Mouse (Mus musculus): ENCODE results near the gene Sag. TPM values are rescaled to one million over a fixed set of nuclear protein-coding genes. Genes with fewer than 3 reads are reported as not detected.

The Sag gene
- polyA plus RNA-seq, 1 experiment from 2014 or later: 0.91 TPM

- WGBS: 77% methylated on average over 1 of the region's 1 CpGs
- Histone ChIP-seq H3K4me2 (ENCODE audit: low read depth, low read length) (0 out of 2 replicates have a peak overlapping the region, but pooled peaks have one; percentile 2), H3K4me3 (ENCODE audit: low read length) (no peak overlapping the region), H3K27me3 (replicated peaks; ENCODE audit: control insufficient read depth, insufficient read depth, low read length) (no peaks in the 10 kb centered on the region), H3K4me1 (ENCODE audit: control insufficient read depth, insufficient read depth, low read length) (peaks cover 39% of the 10 kb centered on the region), H3K9ac (ENCODE audit: low read depth, low read length) (0 out of 2 replicates have a peak overlapping the region, but pooled peaks have one; percentile 6), H3K36me3 (ENCODE audit: control insufficient read depth, insufficient read depth, low read length) (no peaks in the 10 kb centered on the region), H3K27ac (ENCODE audit: low read length) (peak overlapping the region; percentile 3), H3K9me3 (ENCODE audit: control insufficient read depth, low read length) (no peaks in the 10 kb centered on the region)
- ATAC-seq: no peak
Observed at GRCm38 (mm10) chr1:87858031-87858430, 54.6 kb downstream of the Sag start.

GRCm38 (mm10) chr1:87858529-87858928 lies 55.0 kb downstream of the Sag start:
- ATAC-seq: peak; percentile 55
- Histone ChIP-seq H3K4me3 (ENCODE audit: low read length) (no peak overlapping the region), H3K36me3 (ENCODE audit: control insufficient read depth, insufficient read depth, low read length) (no peaks in the 10 kb centered on the region), H3K9ac (ENCODE audit: low read depth, low read length) (no peak overlapping the region), H3K9me3 (ENCODE audit: control insufficient read depth, low read length) (no peaks in the 10 kb centered on the region), H3K27me3 (replicated peaks; ENCODE audit: control insufficient read depth, insufficient read depth, low read length) (no peaks in the 10 kb centered on the region), H3K4me1 (ENCODE audit: control insufficient read depth, insufficient read depth, low read length) (peaks cover 42% of the 10 kb centered on the region), H3K4me2 (ENCODE audit: low read depth, low read length) (0 out of 2 replicates have a peak overlapping the region, but pooled peaks have one; percentile 2), H3K27ac (ENCODE audit: low read length) (peak overlapping the region; percentile 3)
- 60% methylated on average over 2 of the region's 2 CpGs for WGBS

- WGBS: 65% methylated on average over 3 of the region's 3 CpGs
Observed at GRCm38 (mm10) chr1:87863602-87864001, 60.1 kb downstream of the Sag start.

GRCm38 (mm10) chr1:87864889-87865288 lies 61.4 kb downstream of the Sag start:
- Histone ChIP-seq H3K4me2 (ENCODE audit: low read depth, low read length) (no peak overlapping the region), H3K27ac (ENCODE audit: low read length) (no peak overlapping the region), H3K27me3 (replicated peaks; ENCODE audit: control insufficient read depth, insufficient read depth, low read length) (no peaks in the 10 kb centered on the region), H3K4me1 (ENCODE audit: control insufficient read depth, insufficient read depth, low read length) (peaks cover 6% of the 10 kb centered on the region; the same call in 1 of the 2 replicates), H3K9ac (ENCODE audit: low read depth, low read length) (no peak overlapping the region), H3K4me3 (ENCODE audit: low read length) (no peak overlapping the region), H3K9me3 (ENCODE audit: control insufficient read depth, low read length) (no peaks in the 10 kb centered on the region), H3K36me3 (ENCODE audit: control insufficient read depth, insufficient read depth, low read length) (no peaks in the 10 kb centered on the region)
- ATAC-seq: no peak

More at GRCm38 (mm10) chr1:87863602-87864001, 60.1 kb downstream of the Sag start:
- Histone ChIP-seq H3K4me1 (ENCODE audit: control insufficient read depth, insufficient read depth, low read length) (peaks cover 14% of the 10 kb centered on the region), H3K4me2 (ENCODE audit: low read depth, low read length) (no peak overlapping the region), H3K27ac (ENCODE audit: low read length) (no peak overlapping the region), H3K9me3 (ENCODE audit: control insufficient read depth, low read length) (no peaks in the 10 kb centered on the region), H3K36me3 (ENCODE audit: control insufficient read depth, insufficient read depth, low read length) (no peaks in the 10 kb centered on the region), H3K27me3 (replicated peaks; ENCODE audit: control insufficient read depth, insufficient read depth, low read length) (no peaks in the 10 kb centered on the region), H3K4me3 (ENCODE audit: low read length) (no peak overlapping the region), H3K9ac (ENCODE audit: low read depth, low read length) (no peak overlapping the region)
- ATAC-seq: no peak

GRCm38 (mm10) chr1:87866672-87867071 lies 63.2 kb downstream of the Sag start:
- H3K9me3 ChIP-seq (ENCODE audit: control insufficient read depth, low read length): no peaks in the 10 kb centered on the region
- 95% methylated on average over 1 of the region's 1 CpGs for WGBS

GRCm38 (mm10) chr1:87871546-87871945 lies 68.1 kb downstream of the Sag start:
- Histone ChIP-seq H3K4me3 (ENCODE audit: low read length) (no peak overlapping the region), H3K27ac (ENCODE audit: low read length) (no peak overlapping the region), H3K4me2 (ENCODE audit: low read depth, low read length) (no peak overlapping the region), H3K9me3 (ENCODE audit: control insufficient read depth, low read length) (no peaks in the 10 kb centered on the region), H3K36me3 (ENCODE audit: control insufficient read depth, insufficient read depth, low read length) (no peaks in the 10 kb centered on the region), H3K27me3 (replicated peaks; ENCODE audit: control insufficient read depth, insufficient read depth, low read length) (no peaks in the 10 kb centered on the region), H3K9ac (ENCODE audit: low read depth, low read length) (no peak overlapping the region), H3K4me1 (ENCODE audit: control insufficient read depth, insufficient read depth, low read length) (peaks cover 3% of the 10 kb centered on the region; the same call in 1 of the 2 replicates)
- no peak for ATAC-seq

More at GRCm38 (mm10) chr1:87866672-87867071, 63.2 kb downstream of the Sag start:
- no peak for ATAC-seq
- Histone ChIP-seq H3K9ac (ENCODE audit: low read depth, low read length) (no peak overlapping the region), H3K4me2 (ENCODE audit: low read depth, low read length) (no peak overlapping the region), H3K27me3 (replicated peaks; ENCODE audit: control insufficient read depth, insufficient read depth, low read length) (no peaks in the 10 kb centered on the region), H3K4me3 (ENCODE audit: low read length) (no peak overlapping the region), H3K4me1 (ENCODE audit: control insufficient read depth, insufficient read depth, low read length) (peaks cover 6% of the 10 kb centered on the region; the same call in 1 of the 2 replicates), H3K27ac (ENCODE audit: low read length) (no peak overlapping the region), H3K36me3 (ENCODE audit: control insufficient read depth, insufficient read depth, low read length) (no peaks in the 10 kb centered on the region)

GRCm38 (mm10) chr1:87873081-87873480 lies 69.6 kb downstream of the Sag start:
- no peak overlapping the region for H3K9ac ChIP-seq (ENCODE audit: low read depth, low read length)
- ATAC-seq: no peak
- H3K36me3 ChIP-seq (ENCODE audit: control insufficient read depth, insufficient read depth, low read length): no peaks in the 10 kb centered on the region
- H3K4me3 ChIP-seq (ENCODE audit: low read length): no peak overlapping the region
- H3K4me1 ChIP-seq (ENCODE audit: control insufficient read depth, insufficient read depth, low read length): peaks cover 16% of the 10 kb centered on the region; the same call in 1 of the 2 replicates
- no peak overlapping the region for H3K27ac ChIP-seq (ENCODE audit: low read length)
- H3K4me2 ChIP-seq (ENCODE audit: low read depth, low read length): no peak overlapping the region
- no peaks in the 10 kb centered on the region for H3K27me3 ChIP-seq (replicated peaks; ENCODE audit: control insufficient read depth, insufficient read depth, low read length)
- no peaks in the 10 kb centered on the region for H3K9me3 ChIP-seq (ENCODE audit: control insufficient read depth, low read length)

- Histone ChIP-seq H3K27me3 (replicated peaks; ENCODE audit: control insufficient read depth, insufficient read depth, low read length) (no peaks in the 10 kb centered on the region), H3K4me1 (ENCODE audit: control insufficient read depth, insufficient read depth, low read length) (peaks cover 28% of the 10 kb centered on the region), H3K9me3 (ENCODE audit: control insufficient read depth, low read length) (no peaks in the 10 kb centered on the region), H3K4me3 (ENCODE audit: low read length) (no peak overlapping the region), H3K4me2 (ENCODE audit: low read depth, low read length) (no peak overlapping the region), H3K9ac (ENCODE audit: low read depth, low read length) (no peak overlapping the region), H3K27ac (ENCODE audit: low read length) (no peak overlapping the region), H3K36me3 (ENCODE audit: control insufficient read depth, insufficient read depth, low read length) (no peaks in the 10 kb centered on the region)
- WGBS: 92% methylated on average over 1 of the region's 1 CpGs
- no peak for ATAC-seq
Observed at GRCm38 (mm10) chr1:87876065-87876464, 72.6 kb downstream of the Sag start.

GRCm38 (mm10) chr1:87877552-87878283 lies 74.2 kb downstream of the Sag start:
- H3K36me3 ChIP-seq (ENCODE audit: control insufficient read depth, insufficient read depth, low read length): no peaks in the 10 kb centered on the region
- no peak overlapping the region for H3K4me2 ChIP-seq (ENCODE audit: low read depth, low read length)
- no peak overlapping the region for H3K9ac ChIP-seq (ENCODE audit: low read depth, low read length)
- H3K27me3 ChIP-seq (replicated peaks; ENCODE audit: control insufficient read depth, insufficient read depth, low read length): no peaks in the 10 kb centered on the region
- peak overlapping the region; percentile 57; the same call in 1 of the 2 replicates for H3K27ac ChIP-seq (ENCODE audit: low read length)
- H3K4me1 ChIP-seq (ENCODE audit: control insufficient read depth, insufficient read depth, low read length): peaks cover 29% of the 10 kb centered on the region
- H3K4me3 ChIP-seq (ENCODE audit: low read length): no peak overlapping the region
- WGBS: 64% methylated on average over 9 of the region's 9 CpGs
- no peaks in the 10 kb centered on the region for H3K9me3 ChIP-seq (ENCODE audit: control insufficient read depth, low read length)
- no peak for ATAC-seq

Data from intestine, embryonic 16.5 days (tissue).